Mouse (Mus musculus): ENCODE results near the gene 7530416G11Rik. TPM values are rescaled to one million over a fixed set of nuclear protein-coding genes. Genes with fewer than 3 reads are reported as not detected.

Gene 7530416G11Rik
- polyA plus RNA-seq, 1 experiment from 2014 or later: not detected

- peaks cover 13% of the 10 kb centered on the region; the same call in 1 of the 2 replicates for H3K4me1 ChIP-seq
- WGBS: 18% methylated on average over 1 of the region's 1 CpGs
- no peak for ATAC-seq (replicated peaks; ENCODE audit: low FRiP score)
Measured at GRCm38 (mm10) chr15:85477584-85477983, 25.4 kb downstream of the 7530416G11Rik start.

GRCm38 (mm10) chr15:85474697-85475096 lies 28.3 kb downstream of the 7530416G11Rik start:
- H3K4me2 ChIP-seq: no peak overlapping the region
- H3K4me1 ChIP-seq: 0 out of 2 replicates have a peak, but pooled peaks cover 5% of the 10 kb centered on the region
- no peaks in the 10 kb centered on the region for H3K27me3 ChIP-seq
- no peak overlapping the region for H3K9ac ChIP-seq
- 65% methylated on average over 3 of the region's 3 CpGs for WGBS
- no peak overlapping the region for H3K27ac ChIP-seq
- no peak for ATAC-seq (replicated peaks; ENCODE audit: low FRiP score)
- no peak overlapping the region for H3K4me3 ChIP-seq (replicated peaks)
- H3K36me3 ChIP-seq: peaks cover under 1% of the 10 kb centered on the region; the same call in 1 of the 2 replicates
- no peaks in the 10 kb centered on the region for H3K9me3 ChIP-seq (replicated peaks)

More at GRCm38 (mm10) chr15:85477584-85477983, 25.4 kb downstream of the 7530416G11Rik start:
- Histone ChIP-seq H3K36me3 (no peaks in the 10 kb centered on the region), H3K27ac (no peak overlapping the region), H3K27me3 (0 out of 2 replicates have a peak, but pooled peaks cover 3% of the 10 kb centered on the region), H3K9me3 (replicated peaks) (no peaks in the 10 kb centered on the region), H3K4me2 (no peak overlapping the region), H3K9ac (no peak overlapping the region), H3K4me3 (replicated peaks) (no peak overlapping the region)

- Histone ChIP-seq H3K9ac (no peak overlapping the region), H3K27me3 (no peaks in the 10 kb centered on the region), H3K9me3 (replicated peaks) (no peaks in the 10 kb centered on the region), H3K36me3 (peaks cover 41% of the 10 kb centered on the region), H3K4me2 (no peak overlapping the region), H3K4me1 (0 out of 2 replicates have a peak, but pooled peaks cover 2% of the 10 kb centered on the region), H3K27ac (peak overlapping the region; percentile 71), H3K4me3 (replicated peaks) (no peak overlapping the region)
- 73% methylated on average over 6 of the region's 6 CpGs for WGBS
- peak; percentile 43; the same call in 1 of the 2 replicates for ATAC-seq (replicated peaks; ENCODE audit: low FRiP score)
Measured at GRCm38 (mm10) chr15:85469401-85469800, 33.6 kb downstream of the 7530416G11Rik start.

- no peaks in the 10 kb centered on the region for H3K9me3 ChIP-seq (replicated peaks)
- 90% methylated on average over 5 of the region's 5 CpGs for WGBS
- ATAC-seq (replicated peaks; ENCODE audit: low FRiP score): no peak
- no peak overlapping the region for H3K27ac ChIP-seq
- no peaks in the 10 kb centered on the region for H3K27me3 ChIP-seq
- peaks cover 65% of the 10 kb centered on the region for H3K36me3 ChIP-seq
- no peak overlapping the region for H3K4me3 ChIP-seq (replicated peaks)
- no peak overlapping the region for H3K4me2 ChIP-seq
- H3K4me1 ChIP-seq: 0 out of 2 replicates have a peak, but pooled peaks cover 2% of the 10 kb centered on the region
- H3K9ac ChIP-seq: no peak overlapping the region
Measured at GRCm38 (mm10) chr15:85466456-85467067, 36.5 kb downstream of the 7530416G11Rik start.

- 57% methylated on average over 10 of the region's 10 CpGs for WGBS
- peaks cover 72% of the 10 kb centered on the region for H3K36me3 ChIP-seq
Measured at GRCm38 (mm10) chr15:85464823-85465565, 38.0 kb downstream of the 7530416G11Rik start.

GRCm38 (mm10) chr15:85464190-85464589 lies 38.8 kb downstream of the 7530416G11Rik start:
- Histone ChIP-seq H3K27me3 (no peaks in the 10 kb centered on the region), H3K36me3 (peaks cover 75% of the 10 kb centered on the region), H3K4me2 (no peak overlapping the region), H3K27ac (no peak overlapping the region), H3K9me3 (replicated peaks) (no peaks in the 10 kb centered on the region), H3K4me3 (replicated peaks) (no peak overlapping the region), H3K4me1 (no peaks in the 10 kb centered on the region), H3K9ac (no peak overlapping the region)
- ATAC-seq (replicated peaks; ENCODE audit: low FRiP score): no peak
- 28% methylated on average over 5 of the region's 5 CpGs for WGBS

More at GRCm38 (mm10) chr15:85464823-85465565, 38.0 kb downstream of the 7530416G11Rik start:
- Histone ChIP-seq H3K27me3 (no peaks in the 10 kb centered on the region), H3K9ac (no peak overlapping the region), H3K4me1 (0 out of 2 replicates have a peak, but pooled peaks cover under 1% of the 10 kb centered on the region), H3K4me3 (replicated peaks) (no peak overlapping the region), H3K9me3 (replicated peaks) (no peaks in the 10 kb centered on the region), H3K4me2 (no peak overlapping the region), H3K27ac (no peak overlapping the region)
- ATAC-seq (replicated peaks; ENCODE audit: low FRiP score): no peak

- Histone ChIP-seq H3K4me2 (no peak overlapping the region), H3K4me1 (no peaks in the 10 kb centered on the region), H3K9me3 (replicated peaks) (no peaks in the 10 kb centered on the region), H3K4me3 (replicated peaks) (no peak overlapping the region), H3K27ac (no peak overlapping the region), H3K27me3 (no peaks in the 10 kb centered on the region), H3K9ac (no peak overlapping the region), H3K36me3 (peaks cover 78% of the 10 kb centered on the region)
- WGBS: 72% methylated on average over 13 of the region's 13 CpGs
- no peak for ATAC-seq (replicated peaks; ENCODE audit: low FRiP score)
Measured at GRCm38 (mm10) chr15:85463027-85463790, 39.8 kb downstream of the 7530416G11Rik start.

- no peaks in the 10 kb centered on the region for H3K27me3 ChIP-seq
- no peak overlapping the region for H3K4me2 ChIP-seq
- H3K9ac ChIP-seq: no peak overlapping the region
- no peak overlapping the region for H3K4me3 ChIP-seq (replicated peaks)
- no peaks in the 10 kb centered on the region for H3K4me1 ChIP-seq
- H3K9me3 ChIP-seq (replicated peaks): no peaks in the 10 kb centered on the region
- H3K27ac ChIP-seq: no peak overlapping the region
- 91% methylated on average over 4 of the region's 4 CpGs for WGBS
- no peak for ATAC-seq (replicated peaks; ENCODE audit: low FRiP score)
- H3K36me3 ChIP-seq: peaks cover 69% of the 10 kb centered on the region
Measured at GRCm38 (mm10) chr15:85462138-85462537, 40.9 kb downstream of the 7530416G11Rik start.

GRCm38 (mm10) chr15:85461541-85461940 lies 41.5 kb downstream of the 7530416G11Rik start:
- no peak overlapping the region for H3K4me2 ChIP-seq
- H3K4me1 ChIP-seq: no peaks in the 10 kb centered on the region
- H3K36me3 ChIP-seq: peaks cover 68% of the 10 kb centered on the region
- H3K9me3 ChIP-seq (replicated peaks): no peaks in the 10 kb centered on the region
- no peak overlapping the region for H3K27ac ChIP-seq
- WGBS: 88% methylated on average over 4 of the region's 4 CpGs
- H3K4me3 ChIP-seq (replicated peaks): no peak overlapping the region
- ATAC-seq (replicated peaks; ENCODE audit: low FRiP score): no peak
- no peaks in the 10 kb centered on the region for H3K27me3 ChIP-seq
- H3K9ac ChIP-seq: no peak overlapping the region

- WGBS: 63% methylated on average over 4 of the region's 4 CpGs
- 0 out of 2 replicates have a peak overlapping the region, but pooled peaks have one; percentile 18 for H3K27ac ChIP-seq
- no peak for ATAC-seq (replicated peaks; ENCODE audit: low FRiP score)
Measured at GRCm38 (mm10) chr15:85458631-85459082, 44.4 kb downstream of the 7530416G11Rik start.

GRCm38 (mm10) chr15:85457838-85458237 lies 45.2 kb downstream of the 7530416G11Rik start:
- Histone ChIP-seq H3K36me3 (peaks cover 57% of the 10 kb centered on the region), H3K9me3 (replicated peaks) (no peaks in the 10 kb centered on the region), H3K27ac (no peak overlapping the region), H3K27me3 (no peaks in the 10 kb centered on the region), H3K4me2 (no peak overlapping the region), H3K4me3 (replicated peaks) (no peak overlapping the region), H3K9ac (no peak overlapping the region), H3K4me1 (no peaks in the 10 kb centered on the region)
- WGBS: 81% methylated on average over 8 of the region's 8 CpGs
- no peak for ATAC-seq (replicated peaks; ENCODE audit: low FRiP score)

More at GRCm38 (mm10) chr15:85458631-85459082, 44.4 kb downstream of the 7530416G11Rik start:
- no peaks in the 10 kb centered on the region for H3K9me3 ChIP-seq (replicated peaks)
- H3K36me3 ChIP-seq: peaks cover 61% of the 10 kb centered on the region
- no peak overlapping the region for H3K4me2 ChIP-seq
- H3K4me3 ChIP-seq (replicated peaks): no peak overlapping the region
- H3K9ac ChIP-seq: no peak overlapping the region
- no peaks in the 10 kb centered on the region for H3K27me3 ChIP-seq
- H3K4me1 ChIP-seq: no peaks in the 10 kb centered on the region
